Mouse (Mus musculus) kidney, adult 2 months (tissue): ENCODE data around the gene Spib. TPM values are rescaled to one million over a fixed set of nuclear protein-coding genes. Genes with fewer than 3 reads are reported as not detected.

Experiments
- DNase-seq: peaks from one replicate; pipeline ENCODE4 v3.0.0; 2021
- H3K27ac ChIP-seq: fragments of 200-500 bp; 2 replicates; pipeline ENCODE4 v1.5.1; 2012; ENCODE audit warnings: low read depth, low read length, control low read depth, inconsistent platforms; ENCODE audit not compliant: insufficient read depth
- H3K27me3 ChIP-seq: fragments of 200-500 bp; replicated peaks from 2 replicates; pipeline ENCODE4 v1.6.1; 2012; ENCODE audit warnings: mild to moderate bottlenecking, moderate library complexity, low read length, inconsistent platforms; ENCODE audit not compliant: control insufficient read depth, insufficient read depth
- H3K36me3 ChIP-seq: fragments of 200-500 bp; 2 replicates; pipeline ENCODE4 v1.6.1; 2012; ENCODE audit warnings: mild to moderate bottlenecking, moderate library complexity, low read length, inconsistent platforms; ENCODE audit not compliant: control insufficient read depth, insufficient read depth
- H3K4me1 ChIP-seq: fragments of 200-500 bp; 2 replicates; pipeline ENCODE4 v1.6.1; 2011; ENCODE audit warnings: low read length; ENCODE audit not compliant: control insufficient read depth, insufficient read depth
- H3K4me3 ChIP-seq: fragments of 200-500 bp; 2 replicates; pipeline ENCODE4 v1.5.1; 2011; ENCODE audit warnings: mild to moderate bottlenecking, low read depth, low read length, control low read depth; ENCODE audit not compliant: insufficient read depth
- CTCF ChIP-seq: fragments of 200-500 bp; conservative IDR thresholded peaks from 2 replicates; pipeline ENCODE4 v1.5.1; 2011; ENCODE audit warnings: low read depth, mild to moderate bottlenecking, control low read depth, low read length, moderate library complexity, mixed read lengths; ENCODE audit not compliant: insufficient read depth, insufficient read length
- POLR2A ChIP-seq: fragments of 200-500 bp; IDR thresholded peaks from one replicate; pipeline ENCODE4 v1.6.1; 2011; ENCODE audit warnings: low read depth, low read length, control low read depth
- WGBS: fragments of 180-500 bp; shearing (Covaris S2); methylation state at CpG from one replicate; pipeline ENCODE4 v1.1.7; 2018; 5-methylcytosine and 5-hydroxymethylcytosine counted together
- polyA plus RNA-seq: library from polyadenylated mRNA; depleted of rRNA; stranded (reverse); fragments of >200 nt; gene quantifications from 2 replicates; pipeline ENCODE4 v1.2.3, GENCODE M21; 2012

Gene Spib
- polyA plus RNA-seq, 1 experiment = 8.3 TPM

DNA sequence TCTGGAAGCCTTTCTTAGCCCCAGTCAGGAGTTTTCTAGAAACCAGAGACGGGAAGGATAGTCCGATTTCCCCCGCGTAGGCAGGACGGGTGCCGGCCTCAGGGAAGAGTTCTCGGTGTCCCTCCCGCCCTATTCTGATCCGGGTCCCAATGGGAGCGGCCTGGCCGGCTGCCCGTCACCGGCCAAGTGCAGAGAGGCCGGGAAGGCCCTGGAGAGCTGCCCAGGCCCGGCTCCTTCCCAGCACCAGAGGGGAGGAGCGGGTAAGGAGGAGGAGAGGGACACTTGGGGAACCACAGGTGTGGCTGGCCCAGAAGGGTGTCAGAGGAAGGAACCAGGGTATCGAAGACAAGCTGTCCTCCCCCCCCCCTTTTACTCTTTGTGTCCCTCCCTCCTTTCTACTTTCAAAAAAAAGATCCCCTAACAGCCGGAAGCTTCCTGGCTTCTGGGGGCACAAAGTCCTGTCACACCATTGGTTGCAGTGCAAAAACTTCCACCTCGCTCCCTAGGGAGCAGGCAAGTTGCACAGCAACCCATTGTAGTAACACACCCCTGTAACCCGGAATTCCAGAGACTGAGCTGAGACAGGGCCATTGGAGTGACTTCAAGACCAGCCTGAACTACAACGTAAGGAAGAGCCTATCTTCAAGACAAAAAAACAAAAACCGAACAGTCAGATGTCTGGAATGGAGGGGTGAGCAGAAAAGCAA is 6.6 kb downstream of the Spib start:
- H3K27ac ChIP-seq = no peak overlapping the region
- H3K4me1 ChIP-seq = no peaks in the 10 kb centered on the region; the same call in 1 of the 2 replicates
- H3K4me3 ChIP-seq = peak overlapping the region; percentile 9
- H3K27me3 ChIP-seq = no peaks in the 10 kb centered on the region
- DNase-seq = peak; percentile 96
- WGBS = 8% methylated on average over 22 of the region's 22 CpGs
- no peak for TF ChIP-seq POLR2A
- no peak for TF ChIP-seq CTCF
- H3K36me3 ChIP-seq = no peaks in the 10 kb centered on the region

DNA sequence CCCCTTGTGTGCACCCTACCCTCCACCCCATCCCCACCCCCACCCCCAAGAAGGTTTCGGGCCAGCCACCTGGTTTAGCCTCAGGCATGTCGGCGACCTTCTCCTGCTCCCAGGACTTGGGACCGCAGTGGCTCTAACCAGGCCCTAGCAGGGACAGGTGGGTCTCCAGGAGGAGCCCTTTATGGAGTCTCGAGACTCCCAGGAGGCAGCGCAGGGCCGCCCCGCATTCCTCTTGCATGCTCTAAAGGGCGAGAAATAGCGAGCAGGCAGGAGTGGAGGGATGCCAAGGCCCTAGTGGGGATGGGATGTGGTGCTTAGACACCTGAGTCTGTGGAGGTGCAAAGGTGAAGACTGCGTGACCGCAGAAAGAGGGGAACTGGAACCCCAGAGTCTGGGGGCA is 7.4 kb downstream of the Spib start, which contains the start of gene Mybpc2:
Gene Mybpc2, minus strand, starts transcription at position 155 of the 400 bp plus-strand sequence.
- Histone ChIP-seq H3K27me3 (no peaks in the 10 kb centered on the region), H3K4me3 (peak within 1 kb of the TSS; percentile 9), H3K27ac (no peak within 1 kb of the TSS), H3K36me3 (no peaks in the 10 kb centered on the region), H3K4me1 (no peaks in the 10 kb centered on the region; the same call in 1 of the 2 replicates)
- DNase-seq = peak; percentile 52
- WGBS = 25% methylated on average over 12 of the region's 12 CpGs
- no peak for TF ChIP-seq CTCF
- no peak for TF ChIP-seq POLR2A

DNA sequence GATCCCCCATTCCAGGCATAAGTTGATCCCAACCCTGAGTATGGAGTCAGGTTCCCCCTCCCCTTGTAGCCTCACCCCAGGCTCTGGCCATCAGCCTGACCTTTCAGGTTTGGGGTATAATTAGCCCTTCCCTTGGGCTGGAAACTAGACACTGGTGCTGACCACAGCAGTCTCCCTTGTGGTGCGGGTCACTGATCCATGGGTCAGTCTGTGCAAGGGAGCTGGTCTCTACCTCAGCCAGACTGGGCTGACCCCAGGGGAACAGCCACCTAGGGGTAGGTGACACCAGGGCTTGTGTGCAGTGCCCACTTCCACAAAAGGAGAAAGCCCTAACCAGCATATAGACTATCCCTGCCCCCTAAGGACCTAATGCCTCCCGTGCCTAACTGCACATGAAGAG is 8.8 kb downstream of the Spib start:
- no peak for DNase-seq
- TF ChIP-seq POLR2A = no peak
- no peak for TF ChIP-seq CTCF
- no peaks in the 10 kb centered on the region; the same call in 1 of the 2 replicates for H3K4me1 ChIP-seq
- no peaks in the 10 kb centered on the region for H3K27me3 ChIP-seq
- no peaks in the 10 kb centered on the region for H3K36me3 ChIP-seq
- 74% methylated on average over 2 of the region's 2 CpGs for WGBS
- H3K4me3 ChIP-seq = no peak overlapping the region
- no peak overlapping the region for H3K27ac ChIP-seq

DNA sequence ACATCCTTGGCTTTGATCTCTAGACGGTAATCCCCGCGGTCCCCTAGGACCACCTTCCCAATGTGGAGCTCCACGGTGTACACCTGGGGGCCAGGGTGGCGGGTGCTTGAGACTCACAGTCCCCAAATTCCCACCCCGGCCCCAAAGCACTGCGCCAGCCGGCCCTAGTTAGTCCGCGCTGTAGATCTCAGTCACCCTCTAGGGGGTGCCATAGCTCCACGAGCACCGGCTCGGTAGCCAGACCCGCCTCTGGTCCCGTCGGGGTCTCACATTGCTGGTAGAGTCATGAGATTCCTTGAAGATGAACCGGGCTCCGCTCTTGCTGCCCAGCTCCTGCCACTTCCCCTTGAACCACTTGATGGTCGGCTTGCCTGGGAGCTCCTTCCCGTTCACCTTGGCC is 10.2 kb downstream of the Spib start:
- WGBS = 3% methylated on average over 20 of the region's 20 CpGs
- peak; percentile 60 for DNase-seq
- no peaks in the 10 kb centered on the region for H3K4me1 ChIP-seq

DNA sequence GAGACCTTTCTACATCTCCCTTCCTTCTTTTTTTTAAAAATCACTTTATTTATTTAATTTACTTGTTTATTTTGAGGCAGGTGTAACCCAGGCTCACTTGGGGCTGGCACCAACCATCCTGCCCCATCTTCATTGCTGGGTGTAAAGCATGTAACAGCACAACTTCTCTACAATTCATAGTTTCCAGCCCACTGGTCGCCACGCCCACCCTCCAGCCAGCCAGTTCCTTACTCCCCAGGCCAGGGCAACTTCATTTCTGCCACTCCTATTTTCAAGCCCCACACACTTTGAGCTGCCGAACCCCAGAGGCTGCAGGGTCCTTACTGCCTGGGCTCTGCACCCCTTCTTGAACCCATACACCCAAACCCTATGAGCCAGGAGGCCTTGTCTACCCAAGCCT is 10.9 kb downstream of the Spib start:
- TF ChIP-seq CTCF (no peak), POLR2A (no peak)
- H3K36me3 ChIP-seq = no peaks in the 10 kb centered on the region
- H3K4me3 ChIP-seq = no peak overlapping the region
- WGBS = 55% methylated on average over 3 of the region's 3 CpGs
- H3K27me3 ChIP-seq = no peaks in the 10 kb centered on the region
- H3K4me1 ChIP-seq = no peaks in the 10 kb centered on the region
- no peak for DNase-seq
- H3K27ac ChIP-seq = no peak overlapping the region

More for the DNA sequence above, 10.2 kb downstream of the Spib start:
- Histone ChIP-seq H3K27ac (no peak overlapping the region), H3K36me3 (no peaks in the 10 kb centered on the region), H3K4me3 (no peak overlapping the region), H3K27me3 (no peaks in the 10 kb centered on the region)
- TF ChIP-seq POLR2A (no peak), CTCF (peak; percentile 77)

DNA sequence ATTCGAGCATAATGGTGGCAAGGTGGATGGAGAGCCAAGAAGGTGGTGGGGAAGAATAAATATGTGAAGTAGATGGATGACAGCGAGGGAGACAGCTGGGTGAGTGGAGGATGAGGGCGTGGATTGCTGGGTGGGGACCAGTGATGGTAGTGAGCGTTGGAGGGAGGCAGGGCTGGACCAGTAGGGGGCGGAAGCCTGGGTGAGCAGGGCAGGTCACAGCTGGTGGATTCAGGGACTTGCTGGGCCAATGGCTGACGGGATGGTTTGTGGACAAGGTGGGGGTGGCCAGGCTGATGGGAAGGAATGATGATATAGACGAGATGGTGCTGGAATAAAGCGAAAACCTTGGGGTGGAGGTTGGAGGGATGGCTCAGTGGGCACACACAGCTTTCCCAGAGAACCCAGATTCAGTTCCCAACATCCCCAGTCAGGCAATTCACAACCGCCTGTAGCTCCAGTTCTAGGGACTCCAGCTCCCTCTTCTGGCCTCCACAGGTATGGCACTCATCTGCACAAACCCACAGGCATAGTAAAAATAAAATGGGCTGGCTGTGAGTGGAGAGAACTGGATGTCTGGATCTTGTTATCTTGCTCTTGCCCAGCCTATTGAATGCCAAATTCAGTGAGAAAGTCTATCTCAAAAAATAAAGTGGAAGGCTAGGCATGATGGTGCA is 12.5 kb downstream of the Spib start:
- Histone ChIP-seq H3K4me1 (no peaks in the 10 kb centered on the region), H3K27ac (no peak overlapping the region), H3K27me3 (no peaks in the 10 kb centered on the region), H3K36me3 (no peaks in the 10 kb centered on the region), H3K4me3 (no peak overlapping the region)
- DNase-seq = no peak
- no peak for TF ChIP-seq POLR2A
- TF ChIP-seq CTCF = peak; percentile 40
- WGBS = 68% methylated on average over 9 of the region's 9 CpGs

DNA sequence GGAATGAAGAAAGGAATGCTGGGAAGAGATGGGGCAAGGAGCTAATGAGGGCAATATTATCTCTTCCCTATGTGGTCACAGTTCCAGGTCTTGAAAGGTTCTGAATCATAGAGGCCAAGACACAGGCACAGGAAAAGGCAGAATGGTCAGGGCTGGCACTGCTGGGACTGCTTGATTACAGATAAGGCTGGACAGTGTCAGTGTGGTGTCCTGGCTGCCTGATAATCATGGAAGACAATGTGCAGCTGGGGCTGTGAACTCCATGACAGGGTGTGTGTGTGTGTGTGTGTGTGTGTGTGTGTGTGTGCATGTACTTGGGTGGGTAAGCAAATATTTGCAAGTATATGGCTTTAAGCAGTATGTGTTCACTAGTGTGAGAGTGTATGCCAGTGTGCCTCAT is 24.4 kb downstream of the Spib start:
- TF ChIP-seq CTCF = no peak
- TF ChIP-seq POLR2A = no peak
- no peak for DNase-seq
- Histone ChIP-seq H3K4me3 (no peak overlapping the region), H3K27ac (no peak overlapping the region), H3K36me3 (no peaks in the 10 kb centered on the region), H3K4me1 (no peaks in the 10 kb centered on the region), H3K27me3 (no peaks in the 10 kb centered on the region)
